Mouse (Mus musculus): ENCODE measurements around the gene Neu3. TPM values are rescaled to one million over a fixed set of nuclear protein-coding genes. Genes with fewer than 3 reads are reported as not detected.

Gene Neu3
- total and polyA plus RNA-seq, 3 experiments: 6.6 to 9.0 (median 7.2) TPM

DNA sequence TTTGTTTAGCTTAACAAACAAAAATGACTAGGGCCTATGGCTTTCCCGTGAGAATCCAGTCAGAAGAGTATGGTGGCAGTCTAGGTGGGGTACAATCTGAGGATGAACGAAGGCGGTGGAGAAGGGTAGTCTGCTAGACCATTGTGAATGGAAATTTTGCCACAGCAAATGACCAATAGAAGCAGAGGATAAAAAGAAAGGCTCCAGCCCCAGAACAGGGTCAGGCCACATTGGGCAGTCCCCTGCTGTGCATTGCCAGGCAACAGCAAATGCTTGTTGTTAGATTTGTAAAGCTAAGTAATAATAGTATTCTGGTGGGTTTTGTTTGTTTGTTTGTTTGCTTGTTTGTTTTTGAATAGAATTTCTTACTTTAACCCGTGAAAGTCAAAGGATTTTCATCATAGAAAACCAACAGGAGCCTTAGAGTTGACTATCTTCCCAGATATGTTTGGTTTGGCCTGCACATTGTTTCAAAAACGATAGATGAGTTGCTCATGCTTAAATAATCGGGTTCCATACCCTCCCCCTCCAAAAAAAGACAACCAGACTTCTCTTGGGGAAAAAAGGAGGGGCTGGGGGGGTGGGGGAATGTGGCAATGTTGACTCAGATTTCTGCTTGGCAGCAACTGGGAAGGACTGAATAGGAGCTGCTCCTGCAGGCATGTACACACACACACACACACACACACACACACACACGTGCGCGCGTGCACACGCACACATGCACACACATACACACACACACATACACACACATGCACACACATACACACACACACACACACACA, 36.2 kb upstream of the Neu3 start:
- DNase-seq (ENCODE audit: low spot score) (no peak), ATAC-seq (ENCODE audit: extremely low read depth, insufficient number of reproducible peaks, low FRiP score, poor library complexity, severe bottlenecking) (no peak)
- peaks cover 9% of the 10 kb centered on the region for H3K4me1 ChIP-seq (ENCODE audit: insufficient read depth, low read depth, low read length)
- H3K9me3 ChIP-seq (replicated peaks): no peaks in the 10 kb centered on the region
- TF ChIP-seq GATA2 (IDR thresholded peaks at IDR 0.05; ENCODE audit: borderline replicate concordance, low read depth, low read length) (no peak), POLR2AphosphoS5 (IDR thresholded peaks at IDR 0.05; ENCODE audit: insufficient replicate concordance, low read depth, low read length) (no peak), GATA1 (IDR thresholded peaks at IDR 0.05; ENCODE audit: borderline replicate concordance, low read length) (no peak), CTCF (IDR thresholded peaks at IDR 0.05; ENCODE audit: low read depth, low read length) (no peak), TAL1 (conservative IDR thresholded peaks at IDR 0.05; ENCODE audit: low read depth, low read length) (no peak)
- H3K4me3 ChIP-seq (ENCODE audit: low read depth, low read length): no peak overlapping the region
- peaks cover 52% of the 10 kb centered on the region for H3K27me3 ChIP-seq (ENCODE audit: insufficient read depth, low read length)
- H3K36me3 ChIP-seq (replicated peaks): no peaks in the 10 kb centered on the region

DNA sequence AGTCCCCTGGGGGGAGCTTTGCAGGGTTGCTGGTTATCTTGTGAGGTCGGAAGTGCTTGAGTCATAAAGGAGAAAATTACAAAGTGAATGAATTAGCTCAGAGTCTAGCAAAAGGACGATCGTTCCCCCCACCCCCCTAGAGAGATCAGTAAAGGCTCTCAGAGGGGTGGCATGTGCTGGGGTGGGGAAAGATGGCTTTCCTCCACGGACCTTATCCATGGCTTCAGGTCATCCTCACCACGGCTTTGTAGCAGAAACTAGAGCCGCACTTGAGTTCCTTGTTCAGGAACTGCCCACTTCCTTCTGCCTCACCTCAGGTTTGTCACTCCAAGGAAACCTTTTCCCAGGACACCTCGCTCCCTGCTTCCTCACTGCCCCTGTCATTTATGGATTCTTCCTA, 35.1 kb upstream of the Neu3 start, which contains the start of gene Spcs2:
TSS of gene Spcs2 (minus strand) at position 101 of the 400 bp plus-strand sequence.
- Histone ChIP-seq H3K27me3 (ENCODE audit: insufficient read depth, low read length) (peaks cover 52% of the 10 kb centered on the region), H3K9me3 (replicated peaks) (no peaks in the 10 kb centered on the region), H3K36me3 (replicated peaks) (no peaks in the 10 kb centered on the region), H3K4me3 (ENCODE audit: low read depth, low read length) (no peak within 1 kb of the TSS), H3K4me1 (ENCODE audit: insufficient read depth, low read depth, low read length) (peaks cover 14% of the 10 kb centered on the region)
- no peak for TF ChIP-seq POLR2AphosphoS5 (IDR thresholded peaks at IDR 0.05; ENCODE audit: insufficient replicate concordance, low read depth, low read length)
- no peak for TF ChIP-seq CTCF (IDR thresholded peaks at IDR 0.05; ENCODE audit: low read depth, low read length)
- no peak for TF ChIP-seq GATA1 (IDR thresholded peaks at IDR 0.05; ENCODE audit: borderline replicate concordance, low read length)
- TF ChIP-seq TAL1 (conservative IDR thresholded peaks at IDR 0.05; ENCODE audit: low read depth, low read length): no peak
- no peak for ATAC-seq (ENCODE audit: extremely low read depth, insufficient number of reproducible peaks, low FRiP score, poor library complexity, severe bottlenecking)
- no peak for DNase-seq (ENCODE audit: low spot score)

DNA sequence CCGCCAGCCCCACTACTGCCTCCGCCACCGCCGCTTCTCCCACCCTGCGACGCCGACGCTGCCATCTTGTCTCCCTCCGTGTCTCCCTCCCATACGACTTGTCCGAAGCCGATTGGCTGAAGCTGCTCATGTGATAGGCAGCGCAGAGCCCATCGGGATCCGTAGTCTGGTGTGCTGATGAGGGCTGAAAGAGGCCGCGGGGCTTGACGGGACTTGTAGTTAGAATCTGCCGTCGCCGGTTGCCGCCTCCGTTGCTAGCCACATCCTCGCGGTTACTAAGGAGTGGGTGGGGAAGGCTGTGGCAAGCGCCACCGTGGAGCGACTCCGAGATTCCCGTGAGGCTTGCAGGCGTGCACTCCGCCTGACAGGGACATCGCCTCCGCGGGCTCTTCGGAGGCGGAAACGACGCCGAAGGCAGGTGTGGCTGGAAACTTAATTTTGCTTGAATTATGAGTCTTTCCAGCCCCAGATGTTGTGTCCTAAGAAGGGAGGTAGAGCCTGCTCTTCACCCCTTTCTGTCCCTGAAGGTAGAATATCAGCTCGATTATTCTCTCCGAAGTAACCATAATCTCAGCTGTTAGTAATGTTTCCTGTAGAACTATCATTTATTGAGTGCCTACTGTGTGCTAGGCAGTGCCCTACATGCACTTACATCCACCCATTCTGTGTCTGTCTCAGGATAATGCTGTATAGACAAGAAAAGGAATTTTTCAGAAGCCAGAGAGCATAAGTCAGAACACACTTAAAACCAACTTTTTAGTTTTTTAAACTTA, 30.8 kb upstream of the Neu3 start, which contains the start of gene Xrra1:
TSS of gene Xrra1 (plus strand) at position 304 of the 773 bp plus-strand sequence.
- Histone ChIP-seq H3K27me3 (ENCODE audit: insufficient read depth, low read length) (peaks cover 26% of the 10 kb centered on the region), H3K4me3 (ENCODE audit: low read depth, low read length) (peak within 1 kb of the TSS; percentile 79), H3K36me3 (replicated peaks) (peaks cover 30% of the 10 kb centered on the region), H3K4me1 (ENCODE audit: insufficient read depth, low read depth, low read length) (peaks cover 28% of the 10 kb centered on the region), H3K9me3 (replicated peaks) (no peaks in the 10 kb centered on the region)
- ATAC-seq (ENCODE audit: extremely low read depth, insufficient number of reproducible peaks, low FRiP score, poor library complexity, severe bottlenecking): peak; percentile 99
- DNase-seq (ENCODE audit: low spot score): peak; percentile 99
- TF ChIP-seq TAL1 (conservative IDR thresholded peaks at IDR 0.05; ENCODE audit: low read depth, low read length) (no peak), GATA1 (IDR thresholded peaks at IDR 0.05; ENCODE audit: borderline replicate concordance, low read length) (no peak), GATA2 (IDR thresholded peaks at IDR 0.05; ENCODE audit: borderline replicate concordance, low read depth, low read length) (no peak), CTCF (IDR thresholded peaks at IDR 0.05; ENCODE audit: low read depth, low read length) (no peak), POLR2AphosphoS5 (IDR thresholded peaks at IDR 0.05; ENCODE audit: insufficient replicate concordance, low read depth, low read length) (no peak)

DNA sequence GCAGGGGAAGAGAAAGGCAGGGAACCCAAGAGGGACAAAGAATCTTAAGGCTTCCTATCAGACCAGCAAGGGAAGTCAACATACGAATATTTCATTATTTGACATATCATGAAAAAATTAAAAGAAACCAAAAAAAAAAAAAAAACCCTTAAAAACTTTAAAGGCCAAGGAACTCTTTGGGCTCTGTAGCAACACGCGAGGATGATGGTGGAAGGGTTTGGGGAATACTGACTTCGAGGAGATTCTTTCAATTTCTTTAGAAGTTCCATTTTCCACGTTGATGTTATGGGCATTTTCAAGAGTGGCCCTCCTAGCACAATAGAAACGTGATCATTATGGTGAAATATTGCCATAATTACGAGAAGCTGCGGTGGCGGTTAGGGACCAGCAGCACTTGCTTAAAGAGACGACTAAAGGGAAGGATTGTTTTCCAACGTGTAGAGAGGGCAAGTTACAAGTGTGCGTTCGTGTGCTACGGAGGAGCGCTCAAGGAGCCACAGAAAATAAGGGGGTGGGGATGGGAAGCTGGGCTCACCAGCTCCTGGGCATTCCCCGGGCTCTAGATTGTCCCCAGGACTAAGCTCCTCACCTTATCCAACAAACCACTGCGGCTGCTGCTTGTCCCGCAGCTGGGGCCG, 30.1 kb upstream of the Neu3 start:
- no peak for ATAC-seq (ENCODE audit: extremely low read depth, insufficient number of reproducible peaks, low FRiP score, poor library complexity, severe bottlenecking)
- H3K36me3 ChIP-seq (replicated peaks): peaks cover 37% of the 10 kb centered on the region
- H3K4me3 ChIP-seq (ENCODE audit: low read depth, low read length): peak overlapping the region; percentile 79
- no peak for DNase-seq (ENCODE audit: low spot score)
- H3K27me3 ChIP-seq (ENCODE audit: insufficient read depth, low read length): peaks cover 21% of the 10 kb centered on the region
- no peak for TF ChIP-seq GATA1 (IDR thresholded peaks at IDR 0.05; ENCODE audit: borderline replicate concordance, low read length)
- no peaks in the 10 kb centered on the region for H3K9me3 ChIP-seq (replicated peaks)
- H3K4me1 ChIP-seq (ENCODE audit: insufficient read depth, low read depth, low read length): peaks cover 34% of the 10 kb centered on the region

DNA sequence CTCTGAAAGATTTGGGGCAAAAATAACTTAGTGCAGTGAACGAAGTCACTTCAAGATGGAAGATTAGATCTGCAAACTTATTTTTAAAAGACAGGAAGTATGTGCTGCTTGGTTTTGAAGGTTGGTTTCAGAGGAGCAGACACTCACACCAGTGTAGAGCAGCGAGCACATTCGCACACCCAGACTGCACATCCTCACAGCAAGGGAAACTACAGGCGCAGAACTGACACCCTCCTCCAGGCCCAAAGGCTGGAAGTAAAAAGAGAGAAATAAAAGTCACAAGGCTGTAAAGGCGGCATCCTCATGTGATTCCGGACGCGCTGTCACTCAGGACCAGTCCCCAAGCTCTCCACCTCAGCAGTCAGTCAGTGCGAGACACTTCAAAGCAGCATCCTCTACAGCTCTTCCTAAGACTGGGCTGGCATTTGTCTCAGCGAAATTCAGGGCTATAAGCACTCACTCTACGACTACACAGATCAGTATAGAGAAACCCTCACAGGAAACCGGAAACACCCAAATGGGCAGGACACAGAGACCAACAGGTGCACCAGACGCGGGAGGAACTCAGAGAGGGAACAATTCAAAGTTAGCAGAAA, 28.1 kb upstream of the Neu3 start:
- peaks cover 56% of the 10 kb centered on the region for H3K36me3 ChIP-seq (replicated peaks)
- no peaks in the 10 kb centered on the region for H3K9me3 ChIP-seq (replicated peaks)
- peak overlapping the region; percentile 11; the same call in 1 of the 2 replicates for H3K4me3 ChIP-seq (ENCODE audit: low read depth, low read length)
- no peak for DNase-seq (ENCODE audit: low spot score)
- H3K27me3 ChIP-seq (ENCODE audit: insufficient read depth, low read length): peaks cover 7% of the 10 kb centered on the region
- TF ChIP-seq CTCF (IDR thresholded peaks at IDR 0.05; ENCODE audit: low read depth, low read length): no peak
- no peak for TF ChIP-seq POLR2AphosphoS5 (IDR thresholded peaks at IDR 0.05; ENCODE audit: insufficient replicate concordance, low read depth, low read length)
- no peak for TF ChIP-seq GATA1 (IDR thresholded peaks at IDR 0.05; ENCODE audit: borderline replicate concordance, low read length)
- no peak for TF ChIP-seq GATA2 (IDR thresholded peaks at IDR 0.05; ENCODE audit: borderline replicate concordance, low read depth, low read length)
- no peak for TF ChIP-seq TAL1 (conservative IDR thresholded peaks at IDR 0.05; ENCODE audit: low read depth, low read length)
- H3K4me1 ChIP-seq (ENCODE audit: insufficient read depth, low read depth, low read length): peaks cover 48% of the 10 kb centered on the region
- ATAC-seq (ENCODE audit: extremely low read depth, insufficient number of reproducible peaks, low FRiP score, poor library complexity, severe bottlenecking): no peak

DNA sequence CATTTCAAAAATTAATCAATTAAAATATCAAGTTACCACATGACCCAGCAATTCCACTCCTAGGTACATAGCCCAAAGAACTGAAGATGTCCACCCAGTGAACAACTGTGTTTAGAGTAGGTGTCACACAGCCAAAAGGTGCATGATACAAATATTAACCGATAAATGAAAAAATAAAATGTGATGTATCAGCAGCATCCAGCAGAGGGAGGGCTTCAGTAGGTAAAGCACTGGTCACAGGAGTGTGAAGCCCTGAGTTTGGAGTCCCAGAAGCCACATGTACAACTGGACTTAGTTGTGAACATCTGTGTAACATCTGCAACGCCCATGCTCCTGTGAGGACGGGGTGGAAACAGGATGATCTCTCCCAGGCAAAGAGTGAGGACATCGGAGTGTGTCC, 26.1 kb upstream of the Neu3 start:
- no peaks in the 10 kb centered on the region for H3K27me3 ChIP-seq (ENCODE audit: insufficient read depth, low read length)
- peaks cover 71% of the 10 kb centered on the region for H3K36me3 ChIP-seq (replicated peaks)
- DNase-seq (ENCODE audit: low spot score) (no peak), ATAC-seq (ENCODE audit: extremely low read depth, insufficient number of reproducible peaks, low FRiP score, poor library complexity, severe bottlenecking) (no peak)
- H3K4me3 ChIP-seq (ENCODE audit: low read depth, low read length): no peak overlapping the region
- peaks cover 55% of the 10 kb centered on the region for H3K4me1 ChIP-seq (ENCODE audit: insufficient read depth, low read depth, low read length)
- no peaks in the 10 kb centered on the region for H3K9me3 ChIP-seq (replicated peaks)
- TF ChIP-seq CTCF (IDR thresholded peaks at IDR 0.05; ENCODE audit: low read depth, low read length): no peak
- TF ChIP-seq GATA1 (IDR thresholded peaks at IDR 0.05; ENCODE audit: borderline replicate concordance, low read length): no peak
- no peak for TF ChIP-seq TAL1 (conservative IDR thresholded peaks at IDR 0.05; ENCODE audit: low read depth, low read length)
- TF ChIP-seq POLR2AphosphoS5 (IDR thresholded peaks at IDR 0.05; ENCODE audit: insufficient replicate concordance, low read depth, low read length): no peak
- no peak for TF ChIP-seq GATA2 (IDR thresholded peaks at IDR 0.05; ENCODE audit: borderline replicate concordance, low read depth, low read length)

Measured in G1E (cell line).